Mouse (Mus musculus): ENCODE measurements around the gene Zfp276.
"Not testable (repeated sequence)": the region's sequence is repeated elsewhere in the genome, so short reads cannot be mapped to it uniquely, and the experiment has no call there.

The Zfp276 gene

DNA sequence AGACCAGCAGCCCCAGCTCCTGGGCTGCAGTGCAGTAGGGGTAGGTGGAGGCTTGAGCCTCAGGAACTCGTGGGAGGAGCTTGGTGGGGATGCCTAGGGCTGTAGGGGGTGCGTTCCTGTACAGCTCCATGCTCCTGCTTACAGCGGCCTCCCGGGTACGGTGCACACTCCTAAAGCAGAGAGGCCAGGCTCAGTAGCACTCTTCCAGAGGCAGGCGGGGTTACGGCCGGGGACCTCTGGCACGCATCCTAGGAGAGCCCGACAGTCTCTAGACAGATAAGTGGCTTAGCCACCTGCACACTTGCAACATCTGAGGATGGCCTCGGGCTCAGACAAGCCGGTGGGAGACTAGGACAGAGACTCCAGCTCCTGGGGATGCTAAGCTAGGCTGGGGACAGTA is 8.5 kb upstream of the Zfp276 start:
- no peak for DNase-seq

DNA sequence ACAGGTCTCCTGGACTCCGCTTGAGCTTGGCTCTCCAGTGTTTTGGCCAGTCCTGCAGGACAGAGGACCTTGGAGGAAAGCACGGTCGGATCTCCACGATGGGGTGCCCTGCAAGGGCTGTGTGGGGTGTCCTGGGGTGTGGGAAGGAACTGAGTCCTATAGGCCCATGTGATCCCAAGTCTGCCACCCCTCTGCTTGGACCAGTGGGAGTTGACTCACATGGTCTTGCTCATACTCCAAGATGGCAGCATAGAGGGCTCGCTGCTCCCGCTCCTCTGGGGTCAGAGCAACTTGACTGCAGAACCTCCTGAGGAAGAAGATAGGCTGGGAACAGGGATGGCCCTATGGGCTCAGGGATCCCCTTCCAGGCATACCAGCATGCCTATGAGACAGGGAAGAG is 6.2 kb upstream of the Zfp276 start:
- no peak for DNase-seq

DNA sequence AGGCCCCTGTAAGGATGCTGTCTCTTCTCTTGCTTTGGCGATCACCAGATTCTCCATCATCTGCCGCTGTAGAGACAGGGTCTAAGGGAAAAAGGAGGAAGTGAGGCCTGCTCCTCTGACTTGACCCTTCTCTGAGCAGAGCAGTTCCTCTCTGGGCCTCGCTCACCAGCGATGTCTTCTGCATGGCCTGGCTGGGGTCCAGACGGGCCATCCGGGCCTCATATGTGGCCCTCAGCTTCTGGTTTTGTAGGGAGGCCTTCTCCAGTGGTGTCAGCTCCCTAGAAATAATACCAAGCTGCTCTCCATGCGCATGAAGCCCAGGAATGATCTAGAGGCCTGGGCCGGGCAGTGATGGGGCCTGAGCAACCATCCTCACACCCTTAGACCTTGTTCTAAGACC is 5.4 kb upstream of the Zfp276 start:
- DNase-seq, result no peak

GRCm38 (mm10) chr8:123250940-123251339 is 3.1 kb upstream of the Zfp276 start:
- DNase-seq, result no peak

DNA sequence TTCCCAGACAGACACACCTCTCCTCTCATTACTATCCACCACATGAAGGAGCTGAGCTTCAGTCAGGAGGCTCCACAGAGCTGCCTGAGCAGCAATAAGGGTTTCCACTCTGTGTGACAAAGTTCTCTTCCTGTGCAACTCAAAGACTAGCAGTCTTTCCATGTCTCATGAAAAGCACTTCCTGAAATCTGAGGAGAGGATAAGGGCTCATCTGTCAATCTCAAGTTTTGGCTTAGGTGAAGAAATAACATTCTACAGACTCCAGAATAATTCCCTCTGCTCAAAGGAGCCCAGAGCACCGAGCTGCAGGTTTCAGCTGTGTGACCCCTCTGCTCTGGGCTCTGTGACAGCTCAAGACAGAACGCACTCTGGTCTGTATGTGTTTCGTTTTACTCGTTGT is 1.1 kb upstream of the Zfp276 start:
- DNase-seq, result no peak

DNA sequence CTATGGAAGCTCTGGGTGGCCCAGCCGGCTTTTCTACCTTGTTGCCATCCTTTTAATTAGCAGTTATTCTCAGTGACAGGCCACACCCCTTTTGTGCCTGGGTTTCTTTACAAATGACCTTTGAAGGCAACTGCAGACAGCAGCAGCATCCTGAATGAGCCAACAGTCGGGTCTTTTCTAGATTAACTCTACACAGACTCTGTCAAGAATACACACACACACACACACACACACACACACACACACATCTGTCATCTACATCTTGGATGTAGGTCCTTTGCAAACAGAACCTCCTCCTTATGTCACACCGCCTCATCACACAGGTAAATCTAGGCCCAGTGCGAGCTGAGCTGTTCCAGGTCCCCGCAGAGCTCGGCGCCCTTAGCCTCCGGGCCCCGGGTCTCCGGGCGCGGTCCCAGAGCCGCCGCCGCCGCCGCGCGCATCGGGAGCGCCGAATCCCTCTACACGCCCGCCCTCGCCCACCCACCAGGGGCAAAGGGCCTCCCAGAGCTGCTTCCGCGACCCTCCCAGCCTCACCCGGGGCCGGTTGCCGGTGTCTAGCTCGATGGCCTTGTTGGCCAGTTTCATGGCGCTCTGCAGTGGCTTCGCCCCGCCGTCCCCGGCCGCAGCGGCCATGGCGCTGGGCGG is 420 bp upstream of the Zfp276 start:
- DNase-seq, result no peak

- no peak for DNase-seq
These were observed 1.2 kb downstream of the Zfp276 start for GRCm38 (mm10) chr8:123255170-123255569.

- no peak for DNase-seq
These were observed 3.1 kb downstream of the Zfp276 start for GRCm38 (mm10) chr8:123257114-123257513.

DNA sequence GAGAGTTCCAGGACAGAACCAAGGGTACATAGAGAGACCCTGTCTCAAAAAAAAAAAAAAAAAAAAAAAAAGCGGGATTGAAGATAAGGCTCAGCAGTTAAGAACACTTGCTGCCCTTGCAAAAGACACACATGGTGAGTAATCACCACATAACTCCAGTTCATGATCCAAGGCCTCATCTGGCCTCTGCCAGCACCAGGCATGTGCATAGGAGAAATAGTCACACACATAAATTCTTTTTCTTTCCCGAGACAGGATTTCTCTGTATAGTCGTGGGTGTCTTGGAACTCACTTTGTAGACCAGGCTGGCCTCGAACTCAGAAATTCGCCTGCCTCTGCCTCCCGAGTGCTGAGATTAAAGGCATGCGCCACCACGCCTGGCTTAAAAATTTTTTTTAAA is 3.6 kb downstream of the Zfp276 start:
- DNase-seq, result not testable (repeated sequence)

DNA sequence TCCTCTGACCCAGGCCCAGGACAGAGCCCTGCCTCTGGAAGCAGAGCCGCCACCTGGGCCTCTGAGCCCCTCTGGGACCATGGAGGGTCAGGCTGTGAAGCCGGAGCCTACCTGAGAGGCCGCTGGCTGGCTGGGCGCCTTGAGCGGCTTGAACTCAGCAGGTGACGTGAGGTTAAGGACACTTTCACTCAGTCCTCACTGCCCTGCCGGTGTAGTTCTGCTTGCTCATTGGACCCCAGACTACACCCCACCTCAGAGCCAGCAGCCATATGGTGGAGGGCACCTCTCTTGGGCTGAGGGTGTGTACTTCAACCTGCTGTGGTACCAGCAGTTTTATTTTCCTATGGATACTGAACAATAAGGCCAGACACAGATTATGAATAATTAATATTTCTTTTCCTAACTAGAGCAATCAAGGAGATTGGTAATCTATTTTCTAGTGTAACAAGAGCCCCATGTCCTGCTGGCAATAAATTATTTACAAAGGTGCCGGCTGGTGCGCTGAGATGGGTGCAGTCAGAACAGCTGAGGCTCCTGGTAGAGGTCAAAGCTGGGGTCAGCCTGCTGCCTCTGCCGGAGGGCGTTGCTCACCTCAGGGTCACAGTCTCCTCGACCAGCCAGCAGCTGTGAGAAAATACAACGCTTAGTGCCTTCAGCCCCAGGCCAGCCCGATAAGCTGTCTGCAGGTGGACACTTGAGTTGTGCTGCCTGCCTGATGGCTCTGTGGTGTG is 14.1 kb downstream of the Zfp276 start:
- DNase-seq, result peak; percentile 59

DNA sequence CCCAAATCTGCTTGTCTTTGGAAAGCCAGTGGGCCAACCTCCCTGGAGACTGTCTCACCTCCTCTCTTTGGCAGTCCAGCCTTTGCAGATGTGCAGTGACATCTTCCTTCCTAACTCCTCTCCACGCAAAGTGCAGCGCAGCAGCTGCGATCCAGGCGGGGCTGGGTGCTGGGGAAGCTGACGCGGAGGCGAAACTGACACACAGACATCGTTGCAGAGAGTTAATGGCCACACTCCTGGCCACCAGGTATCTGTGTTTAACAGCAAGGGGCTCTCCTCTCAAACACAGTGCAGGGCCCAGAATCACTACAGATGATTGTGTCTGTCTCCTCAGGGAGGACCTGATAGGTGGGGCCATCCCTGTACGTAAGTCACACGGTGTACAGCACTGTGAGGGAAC is 17.2 kb downstream of the Zfp276 start:
- no peak for DNase-seq

- peak; percentile 32 for DNase-seq
These were observed 17.9 kb downstream of the Zfp276 start for GRCm38 (mm10) chr8:123271901-123272300.

DNA sequence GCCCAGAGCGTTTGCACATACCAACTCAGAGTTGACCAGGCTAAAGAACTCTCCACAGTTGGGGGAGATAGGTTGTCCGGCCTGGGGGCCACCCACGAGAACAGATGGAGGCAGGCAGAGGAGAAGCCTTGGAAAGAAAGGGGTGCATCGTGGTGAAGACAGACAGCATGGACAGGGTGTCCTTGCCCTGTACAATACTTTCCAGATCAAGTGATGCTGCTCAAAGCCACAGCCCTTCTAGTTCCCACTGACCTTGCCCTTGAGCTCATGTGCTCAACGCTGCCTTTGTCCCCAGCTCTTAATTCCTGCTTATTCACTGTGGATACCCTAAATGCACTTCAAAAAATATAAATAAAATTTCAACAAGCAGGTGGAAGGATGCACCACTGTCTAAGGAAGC is 20.5 kb downstream of the Zfp276 start:
- DNase-seq, result no peak

GRCm38 (mm10) chr8:123275096-123275495 is 21.1 kb downstream of the Zfp276 start:
- no peak for DNase-seq

- DNase-seq, result no peak
These were observed 24.4 kb downstream of the Zfp276 start for GRCm38 (mm10) chr8:123278445-123278844.

GRCm38 (mm10) chr8:123279828-123280227 is 25.8 kb downstream of the Zfp276 start:
- no peak for DNase-seq

GRCm38 (mm10) chr8:123280302-123281094 is 26.5 kb downstream of the Zfp276 start:
- no peak for DNase-seq

DNA sequence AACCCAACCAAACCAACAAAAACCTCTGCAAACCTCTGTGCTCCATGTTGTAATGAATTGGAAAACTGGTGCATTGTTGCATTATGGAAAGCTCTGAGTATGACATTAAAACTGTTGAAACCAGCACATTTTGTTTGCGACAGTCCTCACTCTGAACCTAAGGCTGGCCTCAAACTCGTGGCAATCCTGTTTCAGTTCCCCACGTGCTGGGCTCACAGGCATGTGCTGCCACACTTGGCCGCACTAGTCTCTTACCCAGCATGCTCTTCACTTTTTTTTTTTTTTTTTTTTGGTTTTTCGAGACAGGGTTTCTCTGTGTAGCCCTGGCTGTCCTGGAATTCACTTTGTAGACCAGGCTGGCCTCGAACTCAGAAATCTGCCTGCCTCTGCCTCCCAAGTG is 29.0 kb downstream of the Zfp276 start:
- not testable (repeated sequence) for DNase-seq

DNA sequence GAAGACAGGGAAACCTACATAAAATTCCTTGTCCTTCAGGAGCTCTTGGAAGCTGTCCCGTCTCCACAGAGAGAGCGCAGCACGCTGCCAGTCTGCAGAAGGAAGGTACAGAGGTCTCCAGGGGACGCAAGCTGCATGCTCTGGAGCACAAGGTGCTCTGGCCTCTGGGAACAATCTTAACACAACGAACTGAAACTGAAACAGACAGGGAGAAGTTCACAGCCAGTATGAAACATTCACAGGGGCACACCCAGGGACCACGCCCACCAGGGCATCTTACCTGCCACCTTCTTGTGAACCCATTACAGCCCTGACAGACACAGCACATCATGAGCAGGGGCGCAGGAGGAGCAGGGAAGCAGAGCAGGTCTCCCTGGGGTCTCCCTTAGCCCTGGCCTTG is 30.0 kb downstream of the Zfp276 start:
- DNase-seq, result no peak

GRCm38 (mm10) chr8:123284493-123284892 is 30.5 kb downstream of the Zfp276 start:
- DNase-seq, result no peak

- DNase-seq, result no peak
These were observed 33.4 kb downstream of the Zfp276 start for GRCm38 (mm10) chr8:123287362-123287761.

DNA sequence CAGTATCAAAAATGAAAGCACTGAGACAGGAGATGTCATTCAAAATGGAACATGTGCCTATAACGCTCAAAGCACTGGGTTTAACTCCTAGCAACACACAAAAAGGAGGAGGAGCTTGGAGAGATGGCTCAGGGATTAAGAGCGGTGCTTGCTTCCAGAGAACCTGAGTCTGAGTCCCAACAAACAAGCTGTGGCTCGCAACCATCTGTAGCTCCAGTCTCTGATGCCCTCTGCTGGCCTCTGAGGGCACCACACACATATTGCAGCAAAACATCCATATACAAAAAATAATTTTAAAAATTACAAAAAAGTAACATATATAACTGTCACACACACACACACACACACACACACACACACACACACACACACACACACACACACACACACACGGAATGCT is 36.2 kb downstream of the Zfp276 start:
- no peak for DNase-seq

GRCm38 (mm10) chr8:123290679-123291078 is 36.7 kb downstream of the Zfp276 start:
- no peak for DNase-seq

GRCm38 (mm10) chr8:123291716-123292115 is 37.7 kb downstream of the Zfp276 start:
- DNase-seq, result peak; percentile 25

All from kidney, adult 11 months (tissue).